ENCODE assay signal across 9 mouse cellular contexts in genomic region chr7:81060908-81061307, GRCm38 (mm10). TPM values are rescaled to one million over a fixed set of nuclear protein-coding genes. Genes with fewer than 3 reads are reported as not detected.
DNase-seq lines count a peak whose midpoint lies in the region; ATAC-seq and TF ChIP-seq lines count a peak whose summit lies in the region.
"Had no signal": no experiment of that assay in that cellular context is flagged by ENCODE, and none has a peak within 500 bp of the region (broad histone marks: within the 10 kb centered on the region; RNA-seq: fewer than 3 reads in every experiment).

No protein-coding gene starts in this region.

- 42% methylated on average over 2 of the region's 2 CpGs for WGBS in liver, embryonic 14.5 days (ENCODE audit: insufficient replicate concordance)

- no peaks in the 10 kb centered on the region for H3K36me3 ChIP-seq in liver, embryonic 14.5 days (replicated peaks; ENCODE audit: control insufficient read depth, insufficient read depth, low read depth)
- H3K36me3 ChIP-seq: limb, embryonic 12.5 days had no signal

- H3K9me3 ChIP-seq in liver, embryonic 14.5 days (ENCODE audit: control insufficient read depth, low read length) = no peaks in the 10 kb centered on the region
- H3K9me3 ChIP-seq: limb, embryonic 12.5 days had no signal

- intact Hi-C loops in left cerebral cortex, postnatal 25 days (cut with DNase I) = no loop called here

- H3K4me1 ChIP-seq in liver, embryonic 14.5 days (replicated peaks; ENCODE audit: control insufficient read depth in 2 of 2, insufficient read depth in 2 of 2, low read length in 1 of 2) = peaks cover 26 to 34% of the 10 kb centered on the region in 2 experiments

- TF ChIP-seq CTCF in liver, embryonic 14.5 days (IDR thresholded peaks at IDR 0.05; ENCODE audit: low read depth) = peak; percentile 88

- H3K27me3 ChIP-seq in liver, embryonic 14.5 days (ENCODE audit: control insufficient read depth, insufficient read depth, low read length) = no peaks in the 10 kb centered on the region

- no peak overlapping the region for H3K9ac ChIP-seq in liver, embryonic 14.5 days (replicated peaks)
- H3K9ac ChIP-seq: limb, embryonic 12.5 days had no signal

- H3K4me2 ChIP-seq in liver, embryonic 14.5 days (ENCODE audit: low read depth) = no peak overlapping the region
- H3K4me2 ChIP-seq: limb, embryonic 12.5 days had no signal

- ATAC-seq in liver, embryonic 14.5 days (ENCODE audit: insufficient read depth) = no peak

- no peak overlapping the region for H3K4me3 ChIP-seq in liver, embryonic 14.5 days (ENCODE audit: insufficient read depth in 1 of 2, low read depth in 2 of 2, low read length in 2 of 2)
- H3K4me3 ChIP-seq: limb, embryonic 12.5 days had no signal

- peak; percentile 26 to 37 for DNase-seq in cerebellum, postnatal 10 days
- no peak for DNase-seq in cerebellum, adult 11 months
- DNase-seq in 3T3-L1 (ENCODE audit: low read depth, low spot score) = peak; percentile 72
- peak; percentile 67 for DNase-seq in adrenal gland, postnatal 14 days
- DNase-seq in liver, embryonic 14.5 days (ENCODE audit: low read depth in 3 of 3, low spot score in 3 of 3) = peak; percentile 41 to 61 (median 46)
- DNase-seq in left cerebral cortex, postnatal 25 days (ENCODE audit: low spot score in 2 of 2) = no peak
- DNase-seq in urinary bladder, postnatal 25 days (ENCODE audit: low spot score) = no peak
- DNase-seq in cerebellum, postnatal 25 days = no peak

- no peak overlapping the region for H3K27ac ChIP-seq in liver, embryonic 14.5 days
- H3K27ac ChIP-seq: limb, embryonic 12.5 days had no signal

- TF ChIP-seq EP300 in liver, embryonic 14.5 days (IDR thresholded peaks at IDR 0.05; ENCODE audit: low read depth) = no peak

RNA-seq across cellular contexts. Expression of gene Alpk3, which starts 3.5 kb away (rescaled TPM):
- total RNA-seq in adrenal gland, postnatal 14 days (2021) = 0.22 and 0.38 TPM in 2 replicates
- 0.03 and 0.04 TPM in 2 replicates for polyA plus RNA-seq in liver, embryonic 14.5 days (2012; rRNA removed)
- polyA plus RNA-seq in liver, embryonic 14.5 days (2014; fragmentation: Nextera tagmentation; extraction: Ambion mirVana) = 0.03 and 0.08 TPM in 2 replicates
- total RNA-seq in left cerebral cortex, postnatal 25 days (2021) = under 1 TPM; 0.30 to 0.32 TPM

RNA-seq across cellular contexts. Expression of gene Slc28a1, which starts 53.7 kb away (rescaled TPM):
- 0.19 and 0.30 TPM in 2 replicates for total RNA-seq in adrenal gland, postnatal 14 days (2021)
- 0.54 and 0.64 TPM in 2 replicates for polyA plus RNA-seq in liver, embryonic 14.5 days (2012; rRNA removed)
- polyA plus RNA-seq in liver, embryonic 14.5 days (2014; fragmentation: Nextera tagmentation; extraction: Ambion mirVana) = 0.50 and 0.58 TPM in 2 replicates
- under 1 TPM in 1 of 2 experiments, not detected in 1; 0.11 TPM for total RNA-seq in left cerebral cortex, postnatal 25 days (2021)
- polyA plus RNA-seq: limb, embryonic 12.5 days had no signal

Comparison
In these comparisons a context has a peak if more than half of its experiments do, and no peak if none do; other contexts are left out.
1. DNase-seq: peak in cerebellum, postnatal 10 days (2 of 2), 3T3-L1 (single experiment), adrenal gland, postnatal 14 days (single experiment) and liver, embryonic 14.5 days (3 of 3); none in cerebellum, adult 11 months (single experiment), left cerebral cortex, postnatal 25 days (0 of 2), urinary bladder, postnatal 25 days (single experiment) and cerebellum, postnatal 25 days (0 of 2).